Mouse (Mus musculus) neural tube, embryonic 12.5 days (tissue): ENCODE measurements around the gene Adipor2. TPM values are rescaled to one million over a fixed set of nuclear protein-coding genes. Genes with fewer than 3 reads are reported as not detected.
"Not testable (repeated sequence)": the region's sequence is repeated elsewhere in the genome, so short reads cannot be mapped to it uniquely, and the experiment has no call there.

Source experiments
- ATAC-seq: fragments of 200-750 bp; cut with Nextera tagmentation; 2 replicates; pipeline ENCODE4 v1.8.0; 2017; ENCODE audit warnings: low read depth, mild to moderate bottlenecking, moderate TSS enrichment, moderate library complexity; ENCODE audit not compliant: low FRiP score
- H3K27ac ChIP-seq: fragments of 300-500 bp; sonication (generic); 2 replicates; pipeline ENCODE4 v1.5.1; 2016
- H3K27me3 ChIP-seq: fragments of 300-500 bp; sonication (generic); replicated peaks from 2 replicates; pipeline ENCODE4 v1.6.1; 2016; ENCODE audit warnings: mild to moderate bottlenecking
- H3K36me3 ChIP-seq: fragments of 300-500 bp; sonication (generic); 2 replicates; pipeline ENCODE4 v1.6.1; 2016; ENCODE audit warnings: mild to moderate bottlenecking
- H3K4me1 ChIP-seq: fragments of 300-500 bp; sonication (generic); 2 replicates; pipeline ENCODE4 v1.6.1; 2016
- H3K4me2 ChIP-seq: fragments of 300-500 bp; sonication (generic); replicated peaks from 2 replicates; pipeline ENCODE4 v1.6.1; 2016; ENCODE audit warnings: mild to moderate bottlenecking
- H3K4me3 ChIP-seq: fragments of 300-500 bp; sonication (generic); 2 replicates; pipeline ENCODE4 v1.5.1; 2016
- H3K9ac ChIP-seq: fragments of 300-500 bp; sonication (generic); 2 replicates; pipeline ENCODE4 v1.6.1; 2016; ENCODE audit warnings: mild to moderate bottlenecking
- H3K9me3 ChIP-seq: fragments of 300-500 bp; sonication (generic); 2 replicates; pipeline ENCODE4 v1.6.1; 2016; ENCODE audit warnings: mild to moderate bottlenecking
- WGBS: fragments of 180-500 bp; shearing (Covaris S2); methylation state at CpG from one replicate; pipeline ENCODE4 v1.1.7; 2016; 5-methylcytosine and 5-hydroxymethylcytosine counted together
- polyA plus RNA-seq: library from polyadenylated mRNA; unstranded; fragments of >200 nt; fragmentation: Nextera tagmentation; extraction: Ambion mirVana; gene quantifications from 2 replicates; pipeline ENCODE4 v1.2.1, GENCODE M21; 2016

The Adipor2 gene
- polyA plus RNA-seq, 1 experiment from 2014 or later = 31.0 TPM

DNA sequence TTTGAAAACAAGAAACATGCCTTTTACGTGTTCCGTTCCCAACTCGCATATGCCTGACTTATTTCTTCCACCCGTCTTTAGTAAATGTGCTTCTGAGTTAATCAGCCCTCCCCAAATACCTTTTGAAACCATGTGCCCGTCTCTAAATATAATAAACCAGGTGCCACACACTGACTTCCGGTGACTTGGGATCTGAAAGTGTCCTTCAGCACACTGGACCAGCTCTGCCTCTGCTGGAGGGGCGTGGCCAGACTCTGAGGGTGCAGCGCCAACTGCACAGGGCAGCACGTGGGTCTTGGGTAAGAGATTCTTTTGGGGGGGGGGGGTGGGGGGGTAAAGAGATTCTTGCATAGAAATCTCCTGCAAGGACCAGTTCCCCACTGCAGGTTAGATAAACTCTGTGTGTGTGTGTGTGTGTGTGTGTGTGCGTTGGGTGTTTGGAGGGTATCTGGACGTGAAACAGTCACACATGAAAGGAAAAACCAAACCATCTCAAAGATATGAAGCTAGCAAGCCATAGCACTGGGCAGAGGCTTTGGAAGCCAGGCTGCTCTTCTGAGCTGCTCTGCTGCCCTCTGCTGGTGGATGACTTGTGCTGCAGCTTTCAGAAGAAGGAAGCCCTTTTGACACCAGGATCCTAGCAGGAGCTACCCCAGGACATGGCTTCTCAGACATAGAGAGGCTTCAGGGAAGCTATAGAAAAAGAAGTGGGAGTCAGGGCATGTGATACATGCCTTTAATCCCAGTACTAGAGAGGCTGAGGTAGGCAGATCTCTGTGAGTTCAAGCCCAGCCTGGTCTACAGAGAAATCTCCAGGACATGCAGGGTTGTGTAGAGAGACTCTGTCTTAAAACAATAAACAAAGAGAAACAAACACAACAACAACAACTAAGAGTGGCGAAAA is 26.5 kb upstream of the Adipor2 start:
- no peak overlapping the region for H3K27ac ChIP-seq
- H3K9ac ChIP-seq = no peak overlapping the region
- WGBS = 56% methylated on average over 12 of the region's 12 CpGs
- H3K4me2 ChIP-seq = peak overlapping the region; percentile 24; the same call in 1 of the 2 replicates
- peak; percentile 59 for ATAC-seq
- no peak overlapping the region for H3K4me3 ChIP-seq
- no peaks in the 10 kb centered on the region for H3K9me3 ChIP-seq
- H3K27me3 ChIP-seq = no peaks in the 10 kb centered on the region
- H3K4me1 ChIP-seq = peaks cover 15% of the 10 kb centered on the region
- H3K36me3 ChIP-seq = no peaks in the 10 kb centered on the region

DNA sequence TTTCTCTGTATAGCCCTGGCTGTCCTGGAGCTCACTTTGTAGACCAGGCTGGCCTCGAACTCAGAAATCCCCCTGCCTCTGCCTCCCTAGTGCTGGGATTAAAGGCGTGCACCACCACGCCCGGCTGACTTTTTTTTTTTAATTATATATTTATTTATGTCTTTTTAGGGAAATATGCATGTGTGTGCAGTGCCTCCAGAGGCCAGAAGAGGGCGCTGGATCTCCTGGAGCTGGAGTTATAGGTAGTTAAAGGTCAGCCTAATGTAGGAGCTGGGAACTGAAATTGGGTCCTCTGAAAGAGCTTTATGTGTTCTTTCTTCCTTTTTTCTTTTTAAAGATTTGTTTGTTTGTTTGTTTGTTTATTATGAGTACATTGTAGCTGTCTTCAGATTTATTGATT is 25.2 kb upstream of the Adipor2 start:
- not testable (repeated sequence) for H3K4me2 ChIP-seq, H3K4me3 ChIP-seq, H3K9me3 ChIP-seq, ATAC-seq, H3K9ac ChIP-seq, H3K27ac ChIP-seq, H3K27me3 ChIP-seq, H3K36me3 ChIP-seq
- peaks cover 16% of the 10 kb centered on the region for H3K4me1 ChIP-seq
- 80% methylated on average over 5 of the region's 5 CpGs for WGBS

DNA sequence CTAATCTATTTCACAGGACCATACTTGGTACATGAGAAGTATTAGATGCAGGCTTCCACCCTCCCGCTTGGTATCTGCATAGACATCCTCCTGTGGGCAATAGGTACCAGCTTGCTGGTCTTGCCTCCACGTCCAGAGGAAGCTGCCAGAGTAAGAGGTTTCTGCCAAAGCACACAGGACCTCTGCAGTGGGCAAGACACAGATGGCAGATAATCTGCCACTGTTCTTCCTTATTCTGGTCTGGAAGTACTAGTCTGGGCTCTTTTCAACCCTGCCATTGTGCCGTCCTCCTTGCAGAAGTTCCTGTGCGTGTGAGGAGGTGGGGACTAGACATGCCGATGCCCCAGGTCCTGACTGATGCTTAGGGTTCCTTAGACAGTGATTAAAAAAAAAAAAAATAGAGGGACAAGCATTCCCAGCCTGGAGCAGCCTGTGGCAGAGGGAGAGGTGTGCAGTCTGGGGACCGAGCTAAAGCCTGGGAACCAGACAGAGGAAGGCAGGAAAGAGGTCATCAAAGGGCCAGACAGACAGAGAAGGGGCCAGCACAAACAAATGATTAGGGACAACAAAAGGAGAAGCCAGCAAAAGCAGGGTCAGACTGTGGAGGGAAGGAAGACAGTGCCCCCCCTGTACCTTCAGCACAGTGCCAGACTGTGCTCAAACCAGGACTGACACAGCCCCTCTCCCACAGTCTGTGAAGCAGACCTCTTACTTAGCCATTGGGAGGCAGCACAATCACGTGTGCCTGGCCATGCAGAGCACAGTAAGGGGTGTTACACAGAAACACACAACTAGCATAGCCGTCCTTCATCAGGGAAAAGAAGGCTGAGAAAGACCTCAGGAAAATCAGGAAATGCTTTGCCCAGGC is 20.6 kb upstream of the Adipor2 start:
- no peaks in the 10 kb centered on the region for H3K9me3 ChIP-seq
- H3K4me2 ChIP-seq = no peak overlapping the region
- peak; percentile 82 for ATAC-seq
- H3K4me3 ChIP-seq = no peak overlapping the region
- H3K9ac ChIP-seq = no peak overlapping the region; the same call in 1 of the 2 replicates
- no peak overlapping the region for H3K27ac ChIP-seq
- H3K27me3 ChIP-seq = no peaks in the 10 kb centered on the region
- 27% methylated on average over 8 of the region's 8 CpGs for WGBS
- H3K4me1 ChIP-seq = peaks cover 12% of the 10 kb centered on the region
- H3K36me3 ChIP-seq = no peaks in the 10 kb centered on the region

DNA sequence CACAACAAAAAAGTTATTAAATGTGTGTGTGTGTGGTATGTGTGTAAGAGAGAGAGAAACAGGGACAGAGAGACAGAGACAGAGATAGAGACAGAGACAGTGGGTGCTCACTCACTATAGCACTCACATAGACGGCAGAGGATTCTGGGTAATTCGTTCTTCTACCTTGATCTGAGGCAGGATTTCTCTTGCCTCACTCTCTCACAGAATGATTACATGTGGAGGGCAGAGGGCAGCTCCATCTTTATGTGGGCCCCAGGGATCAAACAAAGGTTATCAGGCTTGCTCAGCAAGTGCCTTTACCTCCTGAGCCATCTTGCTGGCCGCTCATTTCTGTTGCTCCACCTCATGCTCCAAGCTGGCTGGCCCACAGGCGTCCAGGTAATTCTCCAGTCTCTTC is 16.9 kb upstream of the Adipor2 start:
- H3K27me3 ChIP-seq = no peaks in the 10 kb centered on the region
- H3K4me3 ChIP-seq = no peak overlapping the region
- no peak overlapping the region for H3K9ac ChIP-seq
- no peaks in the 10 kb centered on the region for H3K9me3 ChIP-seq
- peaks cover 12% of the 10 kb centered on the region for H3K4me1 ChIP-seq
- H3K36me3 ChIP-seq = no peaks in the 10 kb centered on the region
- no peak overlapping the region for H3K4me2 ChIP-seq
- ATAC-seq = no peak
- WGBS = 93% methylated on average over 4 of the region's 4 CpGs
- H3K27ac ChIP-seq = no peak overlapping the region

DNA sequence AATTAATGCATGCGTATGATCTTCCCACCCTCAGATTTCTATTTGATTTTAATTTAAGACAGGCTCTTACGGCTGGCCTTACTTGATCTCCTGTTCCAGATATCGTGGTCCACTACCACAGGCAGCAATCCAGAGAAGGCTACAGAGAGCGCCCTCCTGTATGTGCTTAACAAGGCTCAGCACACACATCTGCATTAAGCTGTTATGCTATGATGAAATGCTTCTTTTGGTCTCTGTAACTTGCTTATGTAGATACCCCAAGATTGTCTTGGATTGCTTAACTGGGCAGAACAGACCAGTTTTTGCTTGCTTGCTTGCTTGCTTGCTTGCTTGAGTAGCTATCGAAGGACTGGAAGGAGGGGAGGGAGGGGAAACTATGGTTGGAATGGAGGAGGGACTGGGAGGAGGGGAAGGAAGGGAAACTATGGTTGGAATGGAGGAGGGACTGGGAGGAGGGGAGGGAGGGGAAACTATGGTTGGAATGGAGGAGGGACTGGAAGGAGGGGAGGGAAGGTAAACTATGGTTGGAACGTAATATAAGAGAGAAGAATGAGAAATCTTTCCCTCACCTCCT is 14.3 kb upstream of the Adipor2 start:
- no peaks in the 10 kb centered on the region for H3K36me3 ChIP-seq
- no peak overlapping the region for H3K9ac ChIP-seq
- no peaks in the 10 kb centered on the region for H3K4me1 ChIP-seq
- WGBS = 90% methylated on average over 6 of the region's 6 CpGs
- H3K9me3 ChIP-seq = 0 out of 2 replicates have a peak, but pooled peaks cover 3% of the 10 kb centered on the region
- H3K27me3 ChIP-seq = no peaks in the 10 kb centered on the region
- no peak overlapping the region for H3K27ac ChIP-seq
- ATAC-seq = no peak
- H3K4me3 ChIP-seq = no peak overlapping the region
- H3K4me2 ChIP-seq = no peak overlapping the region

DNA sequence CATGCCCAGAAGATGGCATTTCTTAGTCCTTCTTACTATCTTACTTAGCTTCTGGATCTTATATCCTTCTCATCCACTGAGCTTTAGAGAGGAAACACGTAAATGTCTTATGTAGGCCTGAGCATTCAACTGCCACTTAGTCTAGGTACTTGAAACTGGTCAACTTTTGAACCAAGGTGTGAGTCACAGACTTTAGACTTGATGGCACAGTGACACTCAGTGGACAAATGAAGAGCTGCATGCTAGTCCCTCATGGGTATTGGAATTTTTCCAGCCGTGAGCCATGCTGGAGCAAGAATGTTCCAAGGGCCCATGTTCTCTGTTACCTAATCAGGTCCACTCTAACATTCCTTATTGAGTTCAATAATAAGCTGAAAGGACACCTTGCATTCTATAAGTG is 13.0 kb upstream of the Adipor2 start:
- H3K4me3 ChIP-seq = no peak overlapping the region
- no peak for ATAC-seq
- no peaks in the 10 kb centered on the region for H3K36me3 ChIP-seq
- 0 out of 2 replicates have a peak, but pooled peaks cover 3% of the 10 kb centered on the region for H3K9me3 ChIP-seq
- WGBS = 54% methylated on average over 2 of the region's 2 CpGs
- H3K4me2 ChIP-seq = no peak overlapping the region
- H3K9ac ChIP-seq = no peak overlapping the region
- no peaks in the 10 kb centered on the region for H3K4me1 ChIP-seq
- no peak overlapping the region for H3K27ac ChIP-seq
- H3K27me3 ChIP-seq = no peaks in the 10 kb centered on the region

DNA sequence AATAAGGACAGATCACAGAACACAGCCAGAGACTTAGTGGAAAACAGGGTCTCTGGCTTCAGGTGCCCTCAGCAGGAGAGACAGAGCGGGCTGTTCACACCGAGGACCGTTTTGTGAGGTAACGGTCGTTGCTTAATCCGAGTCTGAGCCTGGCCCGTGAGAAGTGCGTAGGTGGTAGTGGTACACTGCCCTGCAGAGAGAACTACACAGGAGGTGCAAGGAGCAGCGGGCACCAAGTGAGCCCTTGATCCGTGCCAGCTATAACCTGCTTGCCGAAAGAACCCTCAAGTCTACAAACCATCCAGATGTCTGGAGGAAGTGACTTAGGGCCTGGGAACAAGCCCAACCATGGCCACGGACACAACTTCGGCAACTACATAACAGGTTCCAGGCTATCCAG is 11.8 kb upstream of the Adipor2 start:
- Histone ChIP-seq H3K9me3 (0 out of 2 replicates have a peak, but pooled peaks cover 3% of the 10 kb centered on the region), H3K9ac (no peak overlapping the region), H3K36me3 (no peaks in the 10 kb centered on the region), H3K4me2 (no peak overlapping the region), H3K27ac (no peak overlapping the region), H3K4me1 (no peaks in the 10 kb centered on the region), H3K27me3 (no peaks in the 10 kb centered on the region), H3K4me3 (no peak overlapping the region)
- 97% methylated on average over 13 of the region's 13 CpGs for WGBS
- ATAC-seq = no peak

DNA sequence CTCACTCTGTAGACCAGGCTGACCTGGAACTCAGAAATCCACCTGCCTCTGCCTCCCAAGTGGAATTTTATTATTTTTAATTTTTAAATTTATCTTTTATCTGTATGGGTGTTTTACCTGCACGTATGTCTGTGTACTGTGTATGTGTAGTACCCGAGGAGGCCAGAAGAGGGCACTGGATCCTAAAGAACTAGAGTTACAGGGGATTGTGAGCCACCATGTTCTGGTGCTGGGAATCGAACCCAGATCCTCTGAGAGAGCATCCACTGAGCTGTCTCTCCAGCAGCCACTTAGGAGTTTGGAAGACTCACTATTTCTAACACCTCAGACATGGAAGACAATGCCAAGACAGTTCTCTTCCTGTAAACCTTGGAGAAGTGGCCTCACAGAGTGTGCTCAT is 11.1 kb upstream of the Adipor2 start:
- Histone ChIP-seq H3K4me3 (no peak overlapping the region), H3K27me3 (no peaks in the 10 kb centered on the region), H3K27ac (no peak overlapping the region), H3K4me2 (no peak overlapping the region), H3K4me1 (no peaks in the 10 kb centered on the region), H3K9me3 (0 out of 2 replicates have a peak, but pooled peaks cover 3% of the 10 kb centered on the region), H3K36me3 (no peaks in the 10 kb centered on the region), H3K9ac (no peak overlapping the region)
- ATAC-seq = no peak
- WGBS = 92% methylated on average over 3 of the region's 3 CpGs

DNA sequence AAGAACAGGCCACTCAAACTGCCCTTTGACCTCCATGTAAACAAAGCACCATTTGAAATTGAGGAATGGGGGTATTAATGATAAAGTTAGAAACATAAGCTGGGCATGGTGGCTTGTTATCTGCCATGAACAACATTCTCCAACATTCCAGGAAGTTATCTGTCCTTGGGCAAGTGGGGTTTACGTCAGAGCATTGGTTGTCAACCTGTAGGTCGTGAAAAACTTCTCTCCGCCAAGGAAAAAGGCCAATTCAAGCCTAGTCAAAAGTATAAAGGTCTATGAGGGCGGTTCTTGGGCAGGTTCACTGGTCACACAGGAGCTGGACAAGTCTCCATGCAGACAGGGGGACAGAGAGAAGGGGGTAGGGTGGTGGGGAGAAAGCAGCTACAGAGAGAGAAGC is 3.5 kb upstream of the Adipor2 start:
- peaks cover 9% of the 10 kb centered on the region for H3K4me1 ChIP-seq
- no peak for ATAC-seq
- H3K27ac ChIP-seq = no peak overlapping the region
- WGBS = 87% methylated on average over 4 of the region's 4 CpGs
- H3K4me3 ChIP-seq = no peak overlapping the region
- no peaks in the 10 kb centered on the region for H3K36me3 ChIP-seq
- H3K9me3 ChIP-seq = no peaks in the 10 kb centered on the region
- H3K9ac ChIP-seq = no peak overlapping the region
- H3K4me2 ChIP-seq = no peak overlapping the region
- no peaks in the 10 kb centered on the region for H3K27me3 ChIP-seq

DNA sequence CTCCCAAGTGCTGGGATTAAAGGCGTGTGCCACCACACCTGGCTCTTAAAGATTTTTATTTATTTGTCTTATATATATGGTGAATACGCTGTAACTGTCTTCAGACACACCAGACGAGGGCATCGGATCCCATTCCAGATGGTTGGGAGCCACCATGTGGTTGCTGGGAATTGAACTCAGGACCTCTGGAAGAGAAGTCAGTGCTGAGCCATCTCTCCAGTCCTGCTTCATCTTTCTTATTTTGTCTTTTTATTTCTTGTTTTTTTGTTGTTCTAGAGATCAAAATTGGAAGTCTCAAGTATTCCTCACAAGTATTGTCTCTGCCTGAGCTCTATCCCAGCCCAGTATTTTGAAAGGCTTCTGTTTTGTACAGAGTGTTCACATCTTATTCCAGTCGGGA is 2.9 kb upstream of the Adipor2 start:
- Histone ChIP-seq H3K27me3 (no peaks in the 10 kb centered on the region), H3K4me1 (peaks cover 9% of the 10 kb centered on the region), H3K4me3 (no peak overlapping the region), H3K27ac (no peak overlapping the region), H3K9me3 (no peaks in the 10 kb centered on the region), H3K36me3 (no peaks in the 10 kb centered on the region), H3K9ac (no peak overlapping the region), H3K4me2 (no peak overlapping the region)
- ATAC-seq = no peak
- 95% methylated on average over 5 of the region's 5 CpGs for WGBS

DNA sequence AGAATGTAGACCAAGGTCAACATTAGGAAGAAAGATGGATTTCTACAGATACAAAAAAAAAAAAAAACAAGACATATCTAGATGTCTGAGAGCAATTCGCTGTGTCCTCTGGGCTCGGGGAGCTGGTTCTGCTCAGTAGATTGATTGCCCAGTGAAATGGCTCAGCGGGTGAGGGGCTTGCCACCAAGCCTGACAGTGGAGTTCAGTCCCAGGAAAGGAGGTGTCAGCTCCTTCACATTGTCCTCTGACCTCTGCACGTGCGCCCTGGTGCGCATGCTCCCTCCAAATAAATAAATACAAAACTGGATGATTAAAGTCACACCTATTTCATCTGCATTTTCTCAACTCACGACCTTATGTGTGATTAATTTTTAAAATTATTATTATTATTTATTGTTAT is 1.9 kb upstream of the Adipor2 start:
- no peak for ATAC-seq
- Histone ChIP-seq H3K4me1 (peaks cover 9% of the 10 kb centered on the region), H3K27me3 (no peaks in the 10 kb centered on the region), H3K4me2 (no peak overlapping the region), H3K4me3 (no peak overlapping the region), H3K36me3 (no peaks in the 10 kb centered on the region), H3K9ac (no peak overlapping the region), H3K9me3 (no peaks in the 10 kb centered on the region), H3K27ac (no peak overlapping the region)
- 11% methylated on average over 7 of the region's 7 CpGs for WGBS
